Mouse (Mus musculus): ENCODE data around the gene Evc.
A peak's percentile ranks its signal among the peaks of the same experiment; 100 is the strongest.

Gene Evc

GRCm38 (mm10) chr5:37336485-37337105, at the start of gene Evc:
Evc (minus strand) TSS chr5:37336894.
- DNase-seq (ENCODE audit: low spot score in 2 of 2): peak; percentile 68 to 78

DNA sequence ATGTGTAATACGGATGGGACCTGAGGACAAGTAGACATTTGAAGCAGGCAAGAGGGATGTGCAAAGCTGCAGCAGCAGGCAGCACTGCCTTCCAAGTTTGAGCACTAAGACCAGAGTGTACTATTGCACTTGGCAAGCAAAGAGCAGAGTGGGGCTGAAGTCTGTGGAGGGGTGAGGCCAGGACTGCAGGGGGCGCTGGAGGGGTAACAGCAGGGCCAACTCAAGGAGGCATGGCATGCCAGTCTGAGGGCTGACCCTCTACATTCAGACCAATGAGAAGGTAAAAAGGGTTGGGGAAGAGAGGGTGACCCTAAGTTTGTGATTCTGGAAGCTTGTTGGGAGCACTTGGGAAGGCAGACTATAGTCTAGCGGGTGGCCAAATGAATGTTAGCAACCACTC, 46.9 kb upstream of the Evc start:
- DNase-seq (ENCODE audit: low spot score in 2 of 2): peak in 1 of 2 experiments; percentile 11

GRCm38 (mm10) chr5:37380641-37381040, 43.9 kb upstream of the Evc start:
- peak; percentile 18 to 47 for DNase-seq (ENCODE audit: low spot score in 2 of 2)

GRCm38 (mm10) chr5:37377376-37377775, 40.7 kb upstream of the Evc start:
- DNase-seq (ENCODE audit: low spot score in 2 of 2): no peak

DNA sequence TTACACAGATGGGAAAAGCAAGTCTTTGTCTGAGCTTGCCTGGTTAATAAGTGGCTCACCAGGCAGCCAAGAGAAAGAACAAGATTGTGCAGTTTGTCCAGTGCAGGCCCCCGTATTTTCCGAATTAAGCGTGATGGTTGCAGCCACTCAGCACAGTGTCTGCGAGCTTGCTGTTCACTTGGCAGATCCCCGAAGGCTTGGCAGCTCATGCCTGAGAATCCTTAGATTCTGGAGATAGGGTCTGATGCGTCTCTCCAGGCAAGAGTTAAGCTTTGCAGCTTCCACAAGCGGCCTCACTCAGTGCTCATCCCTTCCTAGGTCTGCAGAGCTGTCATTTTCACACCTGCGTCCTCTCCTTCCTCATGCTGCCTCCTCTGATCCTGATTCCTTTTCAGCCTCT, 32.1 kb upstream of the Evc start:
- DNase-seq (ENCODE audit: low spot score in 2 of 2): no peak

GRCm38 (mm10) chr5:37365751-37366150, 29.1 kb upstream of the Evc start:
- no peak for DNase-seq (ENCODE audit: low spot score in 2 of 2)

- no peak for DNase-seq (ENCODE audit: low spot score in 2 of 2)
Measured at GRCm38 (mm10) chr5:37363284-37363683, 26.6 kb upstream of the Evc start.

DNA sequence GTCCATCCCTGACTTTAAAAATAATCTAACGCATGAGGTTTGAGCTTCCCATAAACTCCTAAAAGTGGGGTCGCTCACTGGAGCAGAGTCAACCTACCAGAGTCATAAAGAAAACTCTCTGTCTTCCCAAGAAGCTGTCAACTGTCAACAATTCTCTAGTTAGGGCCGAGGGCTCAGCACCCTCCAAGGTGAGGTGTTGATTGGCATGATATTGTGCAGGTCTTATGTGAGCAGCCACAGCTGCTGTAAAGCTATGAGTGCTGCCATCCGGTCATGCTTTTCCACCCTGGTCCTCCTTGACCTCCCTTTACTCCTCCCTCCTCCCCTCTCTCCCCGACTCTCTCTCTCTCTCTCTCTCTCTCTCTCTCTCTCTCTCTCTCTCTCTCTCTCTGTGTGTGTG, 25.9 kb upstream of the Evc start:
- no peak for DNase-seq (ENCODE audit: low spot score in 2 of 2)

GRCm38 (mm10) chr5:37356027-37356426, 19.3 kb upstream of the Evc start:
- no peak for DNase-seq (ENCODE audit: low spot score in 2 of 2)

DNA sequence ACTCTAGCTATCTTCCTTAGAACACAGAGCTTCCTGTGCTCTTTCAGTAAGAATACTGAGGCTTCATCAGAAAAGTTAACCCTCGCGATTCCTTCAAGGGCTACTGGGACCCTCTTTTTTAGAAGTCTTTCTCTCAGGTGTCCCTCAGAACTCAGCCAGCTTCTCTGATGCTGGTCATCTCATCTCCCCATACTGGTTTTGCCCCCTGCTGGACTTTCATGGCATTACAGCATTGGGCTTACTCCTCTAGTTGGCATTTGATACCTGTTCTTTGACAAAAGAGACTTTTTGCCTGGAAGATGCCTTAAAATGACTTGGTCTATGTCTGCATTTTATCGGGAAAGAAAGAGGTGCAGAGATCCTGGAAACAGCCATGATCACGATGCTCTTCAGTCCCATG, 17.7 kb upstream of the Evc start:
- DNase-seq (ENCODE audit: low spot score in 2 of 2): peak in 1 of 2 experiments; percentile 32

DNA sequence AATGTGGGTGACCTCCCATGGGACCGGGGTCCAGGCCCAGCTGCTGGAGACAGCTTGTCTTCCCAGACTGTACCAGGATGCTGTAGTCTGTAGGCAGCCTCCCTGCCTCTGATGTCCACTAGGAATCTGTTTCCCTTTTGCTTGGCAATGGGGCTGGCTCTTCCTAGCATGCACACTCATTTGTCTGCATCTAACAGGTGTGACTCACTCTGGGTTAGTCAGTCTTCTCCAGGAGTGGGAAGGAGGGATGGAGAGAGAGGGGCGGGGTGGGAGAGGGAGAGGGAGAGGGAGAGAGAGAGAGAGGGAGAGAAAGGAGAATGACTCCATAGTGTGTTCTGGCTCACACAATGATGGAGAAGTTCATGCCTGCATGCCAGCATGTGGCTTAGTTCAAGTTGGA, 15.1 kb upstream of the Evc start:
- no peak for DNase-seq (ENCODE audit: low spot score in 2 of 2)

GRCm38 (mm10) chr5:37343962-37344361, 7.3 kb upstream of the Evc start:
- no peak for DNase-seq (ENCODE audit: low spot score in 2 of 2)

DNA sequence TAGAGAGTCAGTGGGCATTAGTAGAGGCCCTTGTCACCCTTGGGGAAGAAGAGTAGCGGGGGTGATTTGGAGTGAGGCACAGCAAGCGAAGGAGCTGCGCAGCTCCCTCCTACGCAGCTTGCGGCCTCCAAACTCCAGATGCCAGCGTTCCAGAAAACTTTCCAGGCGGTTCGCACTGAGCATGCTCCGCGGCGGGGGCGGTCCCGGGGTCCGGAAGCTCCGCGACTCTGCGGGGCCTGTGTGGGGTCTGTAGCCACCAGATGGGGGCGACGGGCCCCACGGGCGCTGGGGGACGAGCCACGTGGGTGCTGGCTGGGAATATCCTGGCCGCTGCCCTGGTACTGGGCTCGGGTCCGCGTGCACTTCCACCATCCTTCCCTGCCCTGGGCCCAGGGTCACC, 1.6 kb upstream of the Evc start, which contains the start of gene Evc2:
Gene Evc2 (plus strand): TSS at position 212 of the 400 bp plus-strand sequence.
- peak; percentile 69 to 71 for DNase-seq (ENCODE audit: low spot score in 2 of 2)

DNA sequence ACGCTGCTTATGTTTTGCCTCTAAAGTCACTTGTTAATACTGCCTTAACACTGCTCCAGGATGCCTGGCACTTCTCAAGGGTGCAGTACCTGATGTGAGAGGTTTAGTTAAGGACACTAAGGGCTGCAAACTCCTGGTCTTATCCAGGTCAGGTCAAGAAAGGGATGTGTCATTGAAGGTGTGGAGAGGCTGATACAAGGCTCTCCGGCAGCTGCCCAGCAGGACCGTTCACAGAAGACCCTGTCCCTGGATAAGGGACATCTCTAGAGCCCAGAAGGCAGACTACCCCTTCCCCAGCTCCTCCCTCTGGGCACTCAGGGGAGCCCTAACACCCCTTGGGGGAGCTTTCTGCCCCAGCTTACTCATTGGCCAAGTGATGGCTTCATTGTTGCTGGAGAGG, 1.0 kb upstream of the Evc start:
- DNase-seq (ENCODE audit: low spot score in 2 of 2): no peak

DNA sequence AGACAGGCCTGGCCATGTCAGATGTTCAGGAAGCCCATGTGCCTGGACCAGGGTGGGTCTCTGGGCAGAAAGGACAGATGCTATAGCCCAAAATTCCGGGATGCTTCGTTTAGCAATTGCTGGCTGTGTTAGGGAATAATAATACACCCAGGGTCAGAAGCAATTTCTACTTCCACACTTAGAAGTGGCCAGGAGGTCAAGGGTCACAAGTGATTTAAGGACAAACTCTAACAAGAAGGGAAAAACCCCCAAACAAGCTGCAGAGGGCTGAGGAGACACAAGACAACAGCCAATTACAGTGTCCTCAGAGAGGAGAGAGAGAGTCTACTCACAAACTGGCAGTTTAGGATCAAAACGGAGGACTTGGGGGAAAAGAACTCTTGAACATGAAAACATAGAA, 1.6 kb downstream of the Evc start:
- DNase-seq (ENCODE audit: low spot score in 2 of 2): no peak

DNA sequence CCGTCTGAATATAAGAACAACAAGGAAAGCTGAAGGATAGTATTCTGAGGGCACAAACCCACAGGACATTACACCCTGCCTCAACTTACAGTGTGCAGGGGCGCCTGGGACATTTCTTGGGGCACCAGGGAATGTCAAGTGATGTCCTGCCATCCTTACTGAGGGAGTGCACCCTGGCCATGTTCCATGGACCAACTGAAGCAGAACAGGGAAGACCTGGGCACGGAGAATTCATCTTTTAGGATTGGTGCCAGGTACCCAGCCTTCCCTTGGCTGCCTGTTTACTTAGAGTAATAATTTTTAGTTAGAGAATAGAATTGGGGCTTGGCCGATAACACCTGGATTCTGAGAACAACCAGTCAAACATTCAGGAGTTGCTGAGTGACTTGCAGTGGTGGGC, 4.6 kb downstream of the Evc start:
- no peak for DNase-seq (ENCODE audit: low spot score in 2 of 2)

DNA sequence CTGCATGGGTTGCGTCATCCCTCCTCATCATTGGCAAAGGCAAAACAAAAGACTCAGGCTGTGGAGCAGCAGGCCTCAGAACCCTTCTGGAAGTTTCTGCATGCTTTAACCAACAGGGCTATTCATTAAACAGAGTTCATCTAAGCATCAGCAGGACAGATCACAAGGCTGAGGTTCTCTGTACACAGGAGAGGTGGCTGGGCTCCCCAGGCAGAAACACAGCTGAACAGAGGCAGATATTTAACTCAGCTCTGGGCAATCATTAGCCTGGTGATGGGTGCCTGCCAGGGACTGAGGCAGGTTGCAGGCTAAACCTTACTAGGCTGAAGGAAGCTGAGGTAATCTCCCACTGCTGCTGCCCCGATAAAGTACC, 5.6 kb downstream of the Evc start:
- no peak for DNase-seq (ENCODE audit: low spot score in 2 of 2)

- no peak for DNase-seq (ENCODE audit: low spot score in 2 of 2)
Measured at GRCm38 (mm10) chr5:37330449-37331132, 6.1 kb downstream of the Evc start.

GRCm38 (mm10) chr5:37326675-37327074, 10.0 kb downstream of the Evc start:
- no peak for DNase-seq (ENCODE audit: low spot score in 2 of 2)

- DNase-seq (ENCODE audit: low spot score in 2 of 2): no peak
Measured at GRCm38 (mm10) chr5:37320761-37321160, 15.9 kb downstream of the Evc start.

GRCm38 (mm10) chr5:37320174-37320573, 16.5 kb downstream of the Evc start:
- DNase-seq (ENCODE audit: low spot score in 2 of 2): no peak

GRCm38 (mm10) chr5:37318715-37319114, 18.0 kb downstream of the Evc start:
- no peak for DNase-seq (ENCODE audit: low spot score in 2 of 2)

DNA sequence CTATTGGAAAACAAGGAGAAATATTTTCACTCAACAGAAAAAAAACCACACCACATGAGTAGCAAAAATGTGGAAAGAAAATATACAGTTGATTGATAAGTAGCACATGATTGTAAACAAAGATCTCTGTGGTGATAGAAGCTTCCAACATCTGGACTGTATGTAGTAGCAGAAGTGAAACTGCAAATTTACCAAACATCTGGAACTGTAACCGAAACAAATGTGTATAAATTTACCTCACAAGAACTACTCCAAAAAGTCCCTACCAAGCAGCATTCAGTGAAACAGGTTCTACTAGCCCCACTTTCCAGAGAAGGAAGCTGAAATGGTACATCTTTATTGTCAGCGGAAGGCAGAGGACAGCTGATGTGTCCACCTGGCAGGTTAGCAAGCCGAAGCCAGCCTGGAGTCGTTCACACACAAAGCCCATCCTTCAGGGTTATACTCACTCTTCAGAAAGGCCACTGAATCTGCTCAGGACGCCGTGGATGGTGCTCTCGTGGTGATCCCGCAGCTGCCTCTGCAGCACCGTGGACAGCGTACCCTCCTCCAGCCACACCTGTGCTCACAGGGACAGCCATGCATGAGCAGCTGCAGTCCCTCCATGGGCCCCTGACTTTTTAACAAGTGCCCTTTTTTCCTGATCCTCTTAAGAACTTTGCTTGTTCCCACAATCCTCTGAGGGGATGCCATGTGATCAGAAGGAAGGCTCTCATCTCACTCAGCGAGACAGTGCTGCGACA, 23.5 kb downstream of the Evc start:
- no peak for DNase-seq (ENCODE audit: low spot score in 2 of 2)
